Mouse (Mus musculus) forebrain, embryonic 11.5 days (tissue): ENCODE data around the gene Gm9732. TPM values are rescaled to one million over a fixed set of nuclear protein-coding genes. Genes with fewer than 3 reads are reported as not detected.
"Not testable (repeated sequence)": the region's sequence is repeated elsewhere in the genome, so short reads cannot be mapped to it uniquely, and the experiment has no call there.

ENCODE experiments used
- ATAC-seq: fragments of 200-750 bp; cut with Nextera tagmentation; replicated peaks from 2 replicates; pipeline ENCODE4 v1.8.0; 2017; ENCODE audit warnings: moderate TSS enrichment; ENCODE audit not compliant: low FRiP score
- DNase-seq: peaks from one replicate; pipeline ENCODE4 v3.0.0-alpha.2; 2017; ENCODE audit warnings: low spot score
- H3K27ac ChIP-seq: fragments of 300-500 bp; sonication (generic); 2 replicates; pipeline ENCODE4 v1.5.1; 2014; ENCODE audit warnings: low read depth, low read length
- H3K27me3 ChIP-seq: fragments of 300-500 bp; sonication (generic); 2 replicates; pipeline ENCODE4 v1.6.1; 2014; ENCODE audit warnings: mild to moderate bottlenecking, low read length, mixed read lengths; ENCODE audit not compliant: control insufficient read depth, insufficient read depth
- H3K36me3 ChIP-seq: fragments of 300-500 bp; sonication (generic); 2 replicates; pipeline ENCODE4 v1.6.1; 2014; ENCODE audit warnings: mild to moderate bottlenecking, low read length, moderate library complexity, mixed read lengths; ENCODE audit not compliant: control insufficient read depth, insufficient read depth
- H3K4me1 ChIP-seq: fragments of 300-500 bp; sonication (generic); replicated peaks from 2 replicates; pipeline ENCODE4 v1.6.1; 2014; ENCODE audit warnings: low read length, mixed read lengths; ENCODE audit not compliant: control insufficient read depth, insufficient read depth
- H3K4me2 ChIP-seq: fragments of 300-500 bp; sonication (generic); 2 replicates; pipeline ENCODE4 v1.6.1; 2014; ENCODE audit warnings: low read depth, mild to moderate bottlenecking, low read length, moderate library complexity, mixed read lengths; ENCODE audit not compliant: severe bottlenecking
- H3K4me3 ChIP-seq: fragments of 300-500 bp; sonication (generic); 2 replicates; pipeline ENCODE4 v1.5.1; 2014; ENCODE audit warnings: low read depth, low read length
- H3K9ac ChIP-seq: fragments of 300-500 bp; sonication (generic); 2 replicates; pipeline ENCODE4 v1.6.1; 2014; ENCODE audit warnings: low read length
- H3K9me3 ChIP-seq: fragments of 300-500 bp; sonication (generic); 2 replicates; pipeline ENCODE4 v1.6.1; 2016; ENCODE audit warnings: low read length, mixed read lengths; ENCODE audit not compliant: control insufficient read depth
- WGBS: fragments of 180-500 bp; shearing (Covaris S2); extraction: QIAGEN DNeasy Blood & Tissue Kit; methylation state at CpG from one replicate; pipeline ENCODE4 v1.1.7; 2014; 5-methylcytosine and 5-hydroxymethylcytosine counted together
- polyA plus RNA-seq: library from polyadenylated mRNA; unstranded; fragments of >200 nt; fragmentation: Nextera tagmentation; extraction: Ambion mirVana; gene quantifications from 2 replicates; pipeline ENCODE4 v1.2.1, GENCODE M21; 2014

Gene Gm9732
- not detected in 2 replicates for polyA plus RNA-seq

- not testable (repeated sequence) for ATAC-seq, H3K4me2 ChIP-seq, H3K27ac ChIP-seq, H3K9me3 ChIP-seq, H3K9ac ChIP-seq, H3K36me3 ChIP-seq, H3K27me3 ChIP-seq, H3K4me3 ChIP-seq, H3K4me1 ChIP-seq
- DNase-seq: peak; percentile 23
- WGBS: 85% methylated on average over 8 of the region's 8 CpGs
These were observed at the start of gene Gm9732 for GRCm38 (mm10) chr14:43274986-43275511. Gene Gm9732 (plus strand): TSS chr14:43275036.

- not testable (repeated sequence) for H3K9ac ChIP-seq, DNase-seq, H3K27ac ChIP-seq, H3K27me3 ChIP-seq, H3K4me1 ChIP-seq, H3K4me2 ChIP-seq, ATAC-seq, H3K4me3 ChIP-seq, H3K9me3 ChIP-seq, H3K36me3 ChIP-seq
- WGBS: 90% methylated on average over 2 of the region's 4 CpGs
These were observed 39.6 kb upstream of the Gm9732 start, which contains the start of gene Gm8122 for GRCm38 (mm10) chr14:43235204-43235603. Gene Gm8122 (minus strand): TSS chr14:43235304.

GRCm38 (mm10) chr14:43237769-43238168 is 37.1 kb upstream of the Gm9732 start:
- H3K27me3 ChIP-seq, H3K9ac ChIP-seq, H3K4me3 ChIP-seq, ATAC-seq, H3K36me3 ChIP-seq, H3K9me3 ChIP-seq, H3K27ac ChIP-seq, H3K4me2 ChIP-seq, H3K4me1 ChIP-seq, DNase-seq: not testable (repeated sequence)

- H3K4me1 ChIP-seq, H3K36me3 ChIP-seq, H3K9ac ChIP-seq, H3K27me3 ChIP-seq, DNase-seq, H3K9me3 ChIP-seq, H3K27ac ChIP-seq, H3K4me3 ChIP-seq, ATAC-seq, H3K4me2 ChIP-seq: not testable (repeated sequence)
- 25% methylated on average over 10 of the region's 12 CpGs for WGBS
These were observed 25.1 kb upstream of the Gm9732 start for GRCm38 (mm10) chr14:43249611-43250170.

- DNase-seq, H3K27me3 ChIP-seq, H3K36me3 ChIP-seq, H3K27ac ChIP-seq, H3K4me2 ChIP-seq, H3K4me3 ChIP-seq, H3K9ac ChIP-seq, ATAC-seq, H3K9me3 ChIP-seq, H3K4me1 ChIP-seq: not testable (repeated sequence)
- WGBS: 45% methylated on average over 5 of the region's 6 CpGs
These were observed 24.1 kb upstream of the Gm9732 start for GRCm38 (mm10) chr14:43250549-43251253.

GRCm38 (mm10) chr14:43256511-43256910 is 18.3 kb upstream of the Gm9732 start:
- 75% methylated on average over 1 of the region's 1 CpGs for WGBS
- not testable (repeated sequence) for H3K9me3 ChIP-seq, H3K4me2 ChIP-seq, H3K4me1 ChIP-seq, H3K4me3 ChIP-seq, H3K27ac ChIP-seq, H3K9ac ChIP-seq, H3K27me3 ChIP-seq, ATAC-seq, DNase-seq, H3K36me3 ChIP-seq

GRCm38 (mm10) chr14:43258349-43258748 is 16.5 kb upstream of the Gm9732 start, which contains the start of gene Gm8126:
Gene Gm8126 (plus strand): TSS chr14:43258649.
- not testable (repeated sequence) for H3K36me3 ChIP-seq, H3K27ac ChIP-seq, H3K4me1 ChIP-seq, ATAC-seq, H3K4me2 ChIP-seq, DNase-seq, H3K27me3 ChIP-seq, H3K9me3 ChIP-seq, H3K4me3 ChIP-seq, H3K9ac ChIP-seq
- WGBS: 100% methylated on average over 2 of the region's 4 CpGs

GRCm38 (mm10) chr14:43263421-43263820 is 11.4 kb upstream of the Gm9732 start:
- WGBS: 90% methylated on average over 3 of the region's 3 CpGs
- not testable (repeated sequence) for H3K9ac ChIP-seq, H3K27me3 ChIP-seq, H3K9me3 ChIP-seq, H3K4me3 ChIP-seq, H3K27ac ChIP-seq, H3K4me1 ChIP-seq, H3K4me2 ChIP-seq, ATAC-seq, H3K36me3 ChIP-seq, DNase-seq
